Mouse (Mus musculus) c-Kit-positive CD71-negative TER-119-negative erythroid progenitor cells, embryonic 14.5 days (primary cell): ENCODE data around the gene Rabgef1.

Experiments used
- DNase-seq: peaks from one replicate; pipeline ENCODE4 v3.0.0-alpha.2; 2013; ENCODE audit warnings: low read depth

The Rabgef1 gene

GRCm38 (mm10) chr5:130171956-130172601 lies 481 bp downstream of the Rabgef1 start:
- DNase-seq: no peak

- DNase-seq: no peak
These were observed 1.4 kb downstream of the Rabgef1 start for GRCm38 (mm10) chr5:130173012-130173411.

- no peak for DNase-seq
These were observed 6.3 kb downstream of the Rabgef1 start for GRCm38 (mm10) chr5:130177871-130178270.

- DNase-seq: no peak
These were observed 8.8 kb downstream of the Rabgef1 start for GRCm38 (mm10) chr5:130180362-130180761.

- no peak for DNase-seq
These were observed 10.3 kb downstream of the Rabgef1 start for GRCm38 (mm10) chr5:130181740-130182540.

GRCm38 (mm10) chr5:130182541-130182821 lies 10.9 kb downstream of the Rabgef1 start:
- no peak for DNase-seq

- no peak for DNase-seq
These were observed 12.7 kb downstream of the Rabgef1 start for GRCm38 (mm10) chr5:130184193-130184856.

GRCm38 (mm10) chr5:130185312-130185711 lies 13.7 kb downstream of the Rabgef1 start:
- no peak for DNase-seq

- no peak for DNase-seq
These were observed 15.8 kb downstream of the Rabgef1 start for GRCm38 (mm10) chr5:130187383-130187782.

- DNase-seq: no peak
These were observed 19.3 kb downstream of the Rabgef1 start for GRCm38 (mm10) chr5:130190909-130191308.

GRCm38 (mm10) chr5:130191865-130192264 lies 20.3 kb downstream of the Rabgef1 start:
- DNase-seq: no peak

GRCm38 (mm10) chr5:130192356-130192944 lies 20.9 kb downstream of the Rabgef1 start:
- no peak for DNase-seq

GRCm38 (mm10) chr5:130193760-130194159 lies 22.2 kb downstream of the Rabgef1 start:
- DNase-seq: no peak

- DNase-seq: no peak
These were observed 24.7 kb downstream of the Rabgef1 start for GRCm38 (mm10) chr5:130196307-130196706.

- DNase-seq: no peak
These were observed 25.9 kb downstream of the Rabgef1 start for GRCm38 (mm10) chr5:130197454-130197853.

- no peak for DNase-seq
These were observed 26.4 kb downstream of the Rabgef1 start for GRCm38 (mm10) chr5:130197981-130198380.

GRCm38 (mm10) chr5:130200233-130201029 lies 28.8 kb downstream of the Rabgef1 start:
- DNase-seq: no peak

- no peak for DNase-seq
These were observed 32.4 kb downstream of the Rabgef1 start for GRCm38 (mm10) chr5:130203948-130204347.

GRCm38 (mm10) chr5:130204560-130204959 lies 33.0 kb downstream of the Rabgef1 start:
- DNase-seq: no peak

GRCm38 (mm10) chr5:130205441-130206023 lies 33.9 kb downstream of the Rabgef1 start:
- no peak for DNase-seq

GRCm38 (mm10) chr5:130207299-130207698 lies 35.7 kb downstream of the Rabgef1 start:
- DNase-seq: no peak

GRCm38 (mm10) chr5:130212956-130213355 lies 41.4 kb downstream of the Rabgef1 start:
- no peak for DNase-seq
